Mouse (Mus musculus) gastrocnemius, postnatal 36 days (tissue): ENCODE results near the gene Abhd17c. TPM values are rescaled to one million over a fixed set of nuclear protein-coding genes. Genes with fewer than 3 reads are reported as not detected.
A peak's percentile ranks its signal among the peaks of the same experiment; 100 is the strongest.

Source experiments
- DNase-seq, 2 experiments: peaks; one replicate each; pipeline ENCODE4 v3.0.0; 2022
- intact Hi-C: fragments of 180-260 bp; cut with DNase I; formaldehyde crosslinking; loops from one replicate; pipeline ENCODE4 v1.15.1; 2025
- total RNA-seq, 2 experiments: library from RNA; stranded (reverse); gene quantifications; 2 replicates each; pipeline ENCODE4 v1.2.3; 2021

Gene Abhd17c
- total RNA-seq, 2 experiments from 2014 or later = 5.3 to 6.5 TPM

- intact Hi-C loops = no loop called here
- DNase-seq = no peak
Observed at GRCm38 (mm10) chr7:84120142-84120760, 31.4 kb downstream of the Abhd17c start.

DNA sequence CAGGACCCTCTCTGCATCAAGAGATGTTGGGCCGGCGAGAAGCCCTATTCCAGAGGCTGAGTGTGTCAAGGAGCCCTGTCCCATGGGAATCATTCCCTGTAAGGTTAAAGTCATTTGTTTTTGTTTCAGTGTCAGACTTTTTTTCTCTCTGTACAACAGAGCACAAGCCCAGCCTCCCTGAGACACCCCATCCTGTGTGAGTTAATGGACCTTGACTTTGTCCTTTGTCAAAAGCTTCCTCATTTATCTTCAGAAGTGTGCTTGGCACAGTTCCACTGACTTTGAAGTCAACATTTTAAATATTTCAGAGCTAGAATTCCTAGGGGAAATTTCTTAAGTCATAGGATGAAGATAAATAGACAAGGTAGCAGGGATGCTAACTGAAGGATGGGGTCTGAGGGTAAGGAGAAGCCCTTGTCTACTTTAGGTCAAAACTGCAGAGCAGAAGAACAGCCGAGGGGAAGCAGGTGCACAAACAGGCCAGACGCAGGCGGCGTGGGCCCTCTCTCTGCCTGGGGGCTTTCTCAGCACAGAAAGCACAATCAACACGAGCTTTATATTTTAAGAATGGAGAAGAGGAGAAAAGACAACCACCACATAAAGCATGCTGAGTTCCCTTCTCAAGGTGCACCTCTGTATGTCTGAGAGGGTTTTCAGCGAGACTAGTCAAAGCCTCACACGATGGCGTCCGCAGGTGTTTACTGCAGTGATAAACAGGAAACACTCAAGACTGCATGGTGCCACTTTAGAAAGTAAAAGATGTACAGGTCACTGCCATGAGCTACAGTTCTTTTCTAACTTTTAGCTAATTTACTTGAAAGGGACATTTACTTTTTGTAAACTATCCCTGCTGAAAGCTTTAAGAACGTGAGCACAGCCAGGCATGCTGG is 32.2 kb downstream of the Abhd17c start:
- intact Hi-C loops = no loop called here

DNA sequence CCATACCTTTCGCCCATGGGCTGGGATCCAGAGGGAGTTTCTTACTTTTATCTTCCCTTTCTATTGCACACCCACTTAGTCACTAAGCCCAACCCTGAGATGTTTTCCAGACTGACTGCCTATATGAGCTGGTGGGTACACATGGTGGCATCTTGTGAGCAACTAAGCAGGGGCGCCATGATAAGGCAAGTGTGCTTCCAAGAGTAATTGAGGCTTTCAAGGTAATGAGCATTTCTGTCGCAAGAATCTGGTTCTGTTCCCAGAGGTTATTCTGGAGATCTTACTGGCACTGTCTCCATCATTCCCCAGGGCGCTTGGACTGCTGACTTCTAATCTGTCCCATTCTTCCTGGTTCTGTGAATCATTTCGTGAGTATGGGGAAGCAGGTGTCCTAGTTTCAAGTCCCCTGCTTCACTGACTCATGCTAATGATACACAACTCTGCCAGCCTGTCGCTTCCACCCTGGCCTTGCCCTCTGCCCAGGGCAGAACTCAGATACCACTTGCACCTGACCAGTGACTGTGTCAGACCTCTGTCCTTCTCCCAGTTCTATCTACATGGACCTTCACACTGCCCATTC is 34.1 kb downstream of the Abhd17c start:
- DNase-seq = no peak
- intact Hi-C loops = no loop called here

More for the DNA sequence above, 32.2 kb downstream of the Abhd17c start:
- no peak for DNase-seq

- intact Hi-C loops = no loop called here
Observed at GRCm38 (mm10) chr7:84116621-84117542, 34.8 kb downstream of the Abhd17c start.

GRCm38 (mm10) chr7:84115385-84115784 is 36.3 kb downstream of the Abhd17c start:
- intact Hi-C loops = no loop called here
- DNase-seq = no peak

More at GRCm38 (mm10) chr7:84116621-84117542, 34.8 kb downstream of the Abhd17c start:
- DNase-seq = no peak

DNA sequence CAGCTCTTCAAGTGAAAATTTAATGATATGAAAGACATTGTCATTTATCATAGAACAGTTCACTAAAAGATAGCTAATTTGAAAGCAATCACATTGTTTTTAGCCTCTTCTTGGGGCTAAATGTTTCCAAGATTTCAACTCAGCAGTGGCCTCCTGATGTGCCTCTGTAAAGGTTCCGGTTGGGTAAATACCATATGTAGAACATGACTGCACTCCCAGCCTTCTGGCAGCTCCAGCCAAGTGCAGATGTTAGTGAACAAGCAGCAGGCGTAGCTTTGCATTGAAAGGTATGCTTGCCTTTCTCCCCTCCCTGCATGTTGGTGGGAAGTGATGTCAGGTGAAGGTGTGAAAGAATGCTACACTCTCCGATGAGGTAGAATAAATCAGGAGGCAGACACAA is 36.9 kb downstream of the Abhd17c start:
- DNase-seq = no peak
- intact Hi-C loops = no loop called here

- intact Hi-C loops = no loop called here
- DNase-seq = no peak
Observed at GRCm38 (mm10) chr7:84113035-84113390, 38.7 kb downstream of the Abhd17c start.

DNA sequence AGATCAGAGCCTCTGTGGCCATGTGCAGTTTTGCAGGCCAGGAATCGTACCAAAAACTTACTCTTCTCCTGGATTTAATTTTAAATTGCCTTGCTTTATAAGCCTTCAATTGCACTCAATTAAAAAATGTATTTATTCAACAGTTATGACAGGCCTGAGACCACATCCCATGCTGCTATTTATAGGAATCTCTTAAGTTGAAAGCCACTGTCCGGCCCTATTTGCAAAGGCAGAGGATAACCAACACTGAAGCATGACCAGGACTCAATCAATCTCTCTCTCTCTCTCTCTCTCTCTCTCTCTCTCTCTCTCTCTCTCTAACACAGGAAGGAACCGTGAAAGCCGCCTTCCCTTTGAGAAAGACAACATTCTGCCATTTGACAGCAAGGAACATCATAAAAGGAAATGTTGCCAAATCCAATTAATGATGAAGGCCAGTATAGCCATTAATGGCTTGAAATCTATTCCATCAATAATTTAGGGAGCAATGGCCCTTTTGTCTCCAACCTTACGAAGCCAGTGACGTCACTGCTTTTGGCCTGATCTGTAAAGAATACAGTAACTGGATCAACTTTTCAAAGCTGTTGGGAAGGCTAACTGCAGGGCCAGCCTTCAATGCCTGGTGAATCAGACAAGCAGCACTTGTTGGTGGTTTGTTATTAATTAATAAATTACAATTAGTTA is 39.2 kb downstream of the Abhd17c start:
- intact Hi-C loops = no loop called here

GRCm38 (mm10) chr7:84111716-84112350 is 39.9 kb downstream of the Abhd17c start:
- intact Hi-C loops = no loop called here
- no peak for DNase-seq

More for the DNA sequence above, 39.2 kb downstream of the Abhd17c start:
- no peak for DNase-seq

DNA sequence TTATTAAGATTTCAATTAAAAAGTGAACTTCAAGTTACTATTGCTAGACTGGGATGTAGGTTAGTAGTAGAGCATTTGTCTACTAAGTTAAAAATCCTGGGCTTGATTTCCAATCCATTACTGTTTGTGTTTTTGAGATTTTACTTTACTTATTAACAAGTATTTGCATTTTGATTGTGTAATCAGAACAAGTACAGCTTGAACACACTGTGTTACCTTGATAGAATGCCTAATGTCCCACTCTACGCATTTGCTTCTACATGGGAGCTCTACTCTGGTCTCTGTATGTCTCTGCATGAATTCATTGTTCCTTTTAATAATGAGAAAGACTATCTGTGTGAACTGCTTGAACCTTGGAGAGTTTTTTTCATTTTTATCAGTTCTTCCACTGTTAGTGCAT is 44.8 kb downstream of the Abhd17c start:
- DNase-seq = no peak
- intact Hi-C loops = no loop called here

GRCm38 (mm10) chr7:84102589-84102988 is 49.1 kb downstream of the Abhd17c start:
- intact Hi-C loops = no loop called here
- DNase-seq = no peak

- DNase-seq = no peak
- intact Hi-C loops = no loop called here
Observed at GRCm38 (mm10) chr7:84100672-84101071, 51.0 kb downstream of the Abhd17c start.

- no peak for DNase-seq
- intact Hi-C loops = no loop called here
Observed at GRCm38 (mm10) chr7:84098098-84098497, 53.6 kb downstream of the Abhd17c start.

- intact Hi-C loops = no loop called here
- no peak for DNase-seq
Observed at GRCm38 (mm10) chr7:84096501-84096900, 55.2 kb downstream of the Abhd17c start.

- intact Hi-C loops = no loop called here
- no peak for DNase-seq
Observed at GRCm38 (mm10) chr7:84090793-84091192, 60.9 kb downstream of the Abhd17c start.

DNA sequence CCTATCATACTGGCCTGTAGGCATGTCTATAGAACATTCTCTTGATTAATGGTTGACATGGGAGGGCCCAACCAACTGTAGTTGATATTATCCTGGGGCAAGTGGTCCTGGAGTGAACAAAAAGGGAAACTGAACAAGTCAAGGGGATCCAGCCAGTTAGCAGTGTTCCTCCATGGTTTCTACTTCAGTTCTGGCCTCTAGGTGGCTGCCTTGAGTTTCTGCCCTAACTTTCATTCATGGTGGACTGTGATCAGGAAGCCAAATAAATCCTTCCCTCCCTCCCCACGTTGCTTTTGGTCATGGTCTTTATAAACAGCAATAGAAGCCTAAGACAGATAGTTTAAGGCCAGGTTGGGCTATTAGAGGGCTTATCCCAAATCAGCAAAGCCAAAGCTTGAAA is 61.9 kb downstream of the Abhd17c start:
- no peak for DNase-seq
- intact Hi-C loops = no loop called here

GRCm38 (mm10) chr7:84088971-84089370 is 62.7 kb downstream of the Abhd17c start:
- DNase-seq = peak; percentile 52 to 53
- intact Hi-C loops = no loop called here

DNA sequence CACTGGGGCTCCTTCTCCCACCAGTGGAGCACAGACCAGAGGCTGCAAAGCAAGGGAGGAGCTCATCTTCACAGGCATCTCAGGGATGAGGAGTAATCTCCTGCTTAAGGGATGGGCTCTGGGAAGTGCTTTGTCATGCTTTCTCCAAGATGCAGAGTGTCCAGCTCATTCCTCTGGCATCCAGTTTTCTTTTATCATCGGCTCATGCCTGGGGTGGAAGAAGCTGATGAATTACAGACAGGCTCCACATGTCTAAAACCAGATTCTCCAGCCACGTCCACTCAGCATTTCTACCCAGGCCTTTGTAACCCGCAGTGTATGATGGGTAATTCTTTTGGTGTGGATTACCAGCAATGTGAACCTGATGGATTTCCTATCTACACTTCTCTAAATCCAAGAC is 63.5 kb downstream of the Abhd17c start:
- intact Hi-C loops = no loop called here
- DNase-seq = no peak
